Mouse (Mus musculus) liver, embryonic 14.5 days (tissue): ENCODE data around the gene 1700011L22Rik.

Experiments used
- CTCF ChIP-seq: IDR thresholded peaks from 2 replicates; pipeline ENCODE4 v1.5.1; 2016; ENCODE audit warnings: antibody characterized with exemption, low read depth, control low read depth
- EP300 ChIP-seq: IDR thresholded peaks from 2 replicates; pipeline ENCODE4 v1.6.1; 2016; ENCODE audit warnings: antibody characterized with exemption, low read depth

- TF ChIP-seq EP300 (no peak), CTCF (no peak)
Measured at GRCm38 (mm10) chr8:79175991-79176390, 72.4 kb downstream of the 1700011L22Rik start.
